ENCODE assay signal across 21 mouse cellular contexts in the genomic region with DNA sequence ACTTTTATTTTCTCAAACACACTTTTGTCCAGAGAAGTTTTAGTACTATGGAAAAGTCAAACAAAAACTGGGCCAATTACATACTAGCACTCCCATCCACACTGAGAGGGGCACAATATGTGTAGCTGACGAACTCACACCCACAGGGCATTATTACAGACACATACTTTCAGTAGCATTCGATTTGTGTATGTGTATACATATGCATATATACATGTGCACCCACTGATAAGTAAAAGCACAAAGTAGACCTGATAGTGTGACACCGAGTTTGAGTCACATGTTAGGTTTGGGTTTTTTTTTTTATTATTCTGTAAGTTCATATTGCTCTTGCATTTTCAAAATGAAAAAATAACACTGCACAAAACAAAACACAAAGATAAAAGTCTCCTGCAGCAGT.
DNase-seq lines count a peak whose midpoint lies in the region; ATAC-seq lines count a peak whose summit lies in the region.
"Had no signal": no experiment of that assay in that cellular context is flagged by ENCODE, and none has a peak within 500 bp of the region (broad histone marks: within the 10 kb centered on the region; RNA-seq: fewer than 3 reads in every experiment).

No protein-coding gene starts in this region.

- no peaks in the 10 kb centered on the region for H3K36me3 ChIP-seq in liver, embryonic 12.5 days
- H3K36me3 ChIP-seq in liver, embryonic 13.5 days, result no peaks in the 10 kb centered on the region
- H3K36me3 ChIP-seq in midbrain, embryonic 11.5 days (ENCODE audit: control insufficient read depth, insufficient read depth, low read length), result no peaks in the 10 kb centered on the region

- H3K27ac ChIP-seq in liver, embryonic 12.5 days, result no peak overlapping the region
- no peak overlapping the region for H3K27ac ChIP-seq in liver, embryonic 13.5 days
- no peak overlapping the region for H3K27ac ChIP-seq in midbrain, embryonic 11.5 days (ENCODE audit: low read depth, low read length)
- H3K27ac ChIP-seq: embryonic facial prominence, embryonic 13.5 days; forebrain, embryonic 10.5 days; gastrocnemius, adult 2 months; hindbrain, embryonic 10.5 days; hindbrain, embryonic 14.5 days had no signal

- no peaks in the 10 kb centered on the region for H3K9me3 ChIP-seq in liver, embryonic 12.5 days (replicated peaks)
- no peaks in the 10 kb centered on the region for H3K9me3 ChIP-seq in liver, embryonic 13.5 days (replicated peaks)
- H3K9me3 ChIP-seq in midbrain, embryonic 11.5 days (ENCODE audit: control insufficient read depth, low read length), result no peaks in the 10 kb centered on the region
- H3K9me3 ChIP-seq: embryonic facial prominence, embryonic 13.5 days; forebrain, embryonic 10.5 days; heart, embryonic 12.5 days; hindbrain, embryonic 10.5 days had no signal

- H3K9ac ChIP-seq in liver, embryonic 12.5 days, result no peak overlapping the region
- H3K9ac ChIP-seq in liver, embryonic 13.5 days, result no peak overlapping the region
- H3K9ac ChIP-seq in midbrain, embryonic 11.5 days (ENCODE audit: low read length), result no peak overlapping the region
- H3K9ac ChIP-seq: embryonic facial prominence, embryonic 13.5 days; heart, embryonic 12.5 days; hindbrain, embryonic 14.5 days had no signal

- no peaks in the 10 kb centered on the region for H3K27me3 ChIP-seq in liver, embryonic 12.5 days (replicated peaks)
- no peaks in the 10 kb centered on the region for H3K27me3 ChIP-seq in liver, embryonic 13.5 days
- no peaks in the 10 kb centered on the region for H3K27me3 ChIP-seq in midbrain, embryonic 11.5 days (ENCODE audit: control insufficient read depth, insufficient read depth, low read length)
- H3K27me3 ChIP-seq: embryonic facial prominence, embryonic 13.5 days; heart, embryonic 12.5 days; Patski had no signal

- peaks cover 20% of the 10 kb centered on the region for H3K4me1 ChIP-seq in liver, embryonic 12.5 days
- peaks cover 24% of the 10 kb centered on the region for H3K4me1 ChIP-seq in liver, embryonic 13.5 days (replicated peaks)
- no peaks in the 10 kb centered on the region for H3K4me1 ChIP-seq in midbrain, embryonic 11.5 days (ENCODE audit: control insufficient read depth, insufficient read depth, low read length)
- H3K4me1 ChIP-seq: embryonic facial prominence, embryonic 13.5 days; forebrain, embryonic 10.5 days; heart, embryonic 12.5 days; hindbrain, embryonic 10.5 days had no signal

- 34% methylated on average over 3 of the region's 3 CpGs for WGBS in liver, embryonic 12.5 days (ENCODE audit: insufficient replicate concordance)
- WGBS in liver, embryonic 13.5 days (ENCODE audit: insufficient replicate concordance), result 27% methylated on average over 3 of the region's 3 CpGs
- 88% methylated on average over 3 of the region's 3 CpGs for WGBS in midbrain, embryonic 11.5 days

- peak overlapping the region; percentile 24; the same call in 1 of the 2 replicates for H3K4me2 ChIP-seq in liver, embryonic 12.5 days
- no peak overlapping the region for H3K4me2 ChIP-seq in liver, embryonic 13.5 days
- no peak overlapping the region for H3K4me2 ChIP-seq in midbrain, embryonic 11.5 days
- H3K4me2 ChIP-seq: embryonic facial prominence, embryonic 13.5 days; heart, embryonic 12.5 days; hindbrain, embryonic 14.5 days had no signal

- peak; percentile 89 for ATAC-seq in liver, embryonic 12.5 days
- ATAC-seq in liver, embryonic 13.5 days (ENCODE audit: low read depth), result peak; percentile 88
- ATAC-seq in megakaryocyte progenitor cell, adult 5-6 weeks (replicated peaks; ENCODE audit: poor library complexity), result 0 out of 2 replicates have a peak, but pooled peaks have one; percentile 44
- no peak for ATAC-seq in midbrain, embryonic 11.5 days (ENCODE audit: low FRiP score)
- ATAC-seq: activated CD4-positive, CD25-positive, alpha-beta regulatory T cell, adult 4 months; forebrain, embryonic 14.5 days; Patski had no signal

- no peak for DNase-seq in liver
- DNase-seq in liver, embryonic 13.5 days, result no peak
- DNase-seq in urinary bladder, postnatal 10 days (ENCODE audit: low spot score), result no peak
- DNase-seq in embryo, embryonic 9.5 days (ENCODE audit: extremely low spot score), result no peak
- no peak for DNase-seq in midbrain, embryonic 11.5 days (ENCODE audit: low spot score, missing footprints)
- DNase-seq: adrenal gland, postnatal 25 days; cerebellum, adult 11 months; cerebellum, adult 8-10 months; cerebellum, postnatal 14 days; gastrocnemius, adult 2 months; gastrocnemius, postnatal 25 days had no signal

- no peak overlapping the region for H3K4me3 ChIP-seq in liver, embryonic 12.5 days
- H3K4me3 ChIP-seq in liver, embryonic 13.5 days (replicated peaks), result no peak overlapping the region
- no peak overlapping the region for H3K4me3 ChIP-seq in midbrain, embryonic 11.5 days (ENCODE audit: low read depth, low read length)
- H3K4me3 ChIP-seq: embryonic facial prominence, embryonic 13.5 days; forebrain, embryonic 10.5 days; gastrocnemius, adult 2 months; heart, embryonic 12.5 days; hindbrain, embryonic 10.5 days had no signal
